ENCODE assay signal across 31 mouse cellular contexts in the genomic region with DNA sequence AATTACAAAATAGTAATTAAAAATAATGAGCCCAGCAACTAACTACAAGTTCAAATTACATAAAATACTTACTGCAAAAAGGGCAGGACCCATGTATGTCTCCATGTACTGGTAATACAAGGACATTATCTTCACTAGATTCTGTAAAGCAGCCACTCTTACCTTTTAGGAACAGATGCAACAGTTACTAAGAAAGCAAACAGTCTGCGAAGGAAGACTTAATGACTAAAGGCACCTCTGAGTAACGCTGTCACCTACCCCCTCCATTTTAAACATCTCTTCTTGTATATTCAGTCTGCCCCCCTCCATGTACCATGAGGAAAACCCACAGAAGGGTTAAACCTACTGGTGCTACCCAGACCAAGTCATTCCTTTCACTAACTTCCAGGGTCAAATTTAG.
"Had no signal": no experiment of that assay in that cellular context is flagged by ENCODE, and none has a peak within 500 bp of the region (broad histone marks: within the 10 kb centered on the region; RNA-seq: fewer than 3 reads in every experiment).

No protein-coding gene starts in this region.

- DNase-seq: left cerebral cortex, postnatal 4 days; liver; liver, embryonic 13.5 days; liver, postnatal 0 days; lung, adult 18-20 months; lung, adult 2 months; lung, embryonic 14.5 days; lung, postnatal 10 days; lung, postnatal 14 days; lung, postnatal 36 days; lung, postnatal 4 days; midbrain, embryonic 14.5 days had no signal

- ATAC-seq: liver, embryonic 12.5 days; liver, postnatal 0 days; lung, postnatal 0 days; midbrain, embryonic 13.5 days; midbrain, embryonic 15.5 days; midbrain, embryonic 16.5 days had no signal

- H3K9ac ChIP-seq: limb, embryonic 12.5 days; limb, embryonic 13.5 days; limb, embryonic 15.5 days; liver, embryonic 12.5 days; liver, embryonic 13.5 days; liver, embryonic 14.5 days; liver, embryonic 15.5 days; liver, postnatal 0 days; lung, embryonic 14.5 days; lung, embryonic 15.5 days; midbrain, embryonic 12.5 days; midbrain, embryonic 13.5 days; midbrain, embryonic 15.5 days had no signal

- H3K27ac ChIP-seq: left cerebral cortex, adult 2 months; limb, embryonic 10.5 days; limb, embryonic 12.5 days; limb, embryonic 13.5 days; limb, embryonic 15.5 days; liver, embryonic 12.5 days; liver, embryonic 13.5 days; liver, embryonic 14.5 days; liver, embryonic 15.5 days; lung, embryonic 15.5 days; macrophage; midbrain, embryonic 10.5 days; midbrain, embryonic 12.5 days; midbrain, embryonic 13.5 days; midbrain, embryonic 15.5 days had no signal

- H3K27me3 ChIP-seq: limb, embryonic 12.5 days; limb, embryonic 13.5 days; limb, embryonic 15.5 days; liver, embryonic 12.5 days; liver, embryonic 13.5 days; liver, embryonic 15.5 days; lung, embryonic 15.5 days; megakaryocyte, embryonic 14.5 days; midbrain, embryonic 12.5 days; midbrain, embryonic 13.5 days; midbrain, embryonic 15.5 days had no signal

- H3K4me3 ChIP-seq: left cerebral cortex, adult 2 months; limb, embryonic 10.5 days; limb, embryonic 12.5 days; limb, embryonic 13.5 days; limb, embryonic 15.5 days; liver, embryonic 12.5 days; liver, embryonic 13.5 days; liver, embryonic 15.5 days; lung, embryonic 15.5 days; megakaryocyte, embryonic 14.5 days; midbrain, embryonic 10.5 days; midbrain, embryonic 12.5 days; midbrain, embryonic 13.5 days; midbrain, embryonic 15.5 days; myocyte had no signal

- H3K4me1 ChIP-seq: limb, embryonic 10.5 days; limb, embryonic 12.5 days; limb, embryonic 13.5 days; limb, embryonic 15.5 days; midbrain, embryonic 10.5 days had no signal

- H3K4me2 ChIP-seq: limb, embryonic 12.5 days; limb, embryonic 13.5 days; limb, embryonic 15.5 days; liver, embryonic 12.5 days; liver, embryonic 13.5 days; liver, embryonic 15.5 days; lung, embryonic 14.5 days; lung, embryonic 15.5 days; midbrain, embryonic 11.5 days; midbrain, embryonic 12.5 days; midbrain, embryonic 13.5 days; midbrain, embryonic 15.5 days had no signal

- H3K9me3 ChIP-seq: limb, embryonic 10.5 days; limb, embryonic 12.5 days; limb, embryonic 13.5 days; limb, embryonic 15.5 days; liver, embryonic 12.5 days; liver, embryonic 13.5 days; liver, embryonic 15.5 days; lung, embryonic 15.5 days; megakaryocyte, embryonic 14.5 days; midbrain, embryonic 10.5 days; midbrain, embryonic 12.5 days; midbrain, embryonic 13.5 days; midbrain, embryonic 15.5 days had no signal
